Comparison of ENCODE assay signal across 18 mouse cellular contexts in the genomic region with DNA sequence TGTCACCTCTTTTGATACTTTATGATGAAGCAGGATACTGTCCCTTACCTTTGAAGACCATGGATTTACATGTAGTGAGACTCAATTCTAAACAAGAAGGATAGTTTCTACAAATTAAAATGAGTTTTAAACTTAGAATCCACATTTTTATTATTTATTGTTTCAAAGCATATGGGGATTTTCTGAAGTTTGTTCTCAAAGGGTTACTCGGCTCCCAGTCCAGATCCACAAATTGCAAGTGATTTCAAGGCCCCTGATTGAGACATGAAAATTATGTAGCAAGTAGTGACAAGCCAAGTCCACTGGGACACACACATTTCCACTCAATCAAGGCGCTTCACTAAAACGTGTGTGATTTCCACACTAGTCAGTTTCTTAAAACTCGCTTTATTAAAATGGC. TPM values are rescaled to one million over a fixed set of nuclear protein-coding genes. Genes with fewer than 3 reads are reported as not detected.
DNase-seq lines count a peak whose midpoint lies in the region; ATAC-seq and TF ChIP-seq lines count a peak whose summit lies in the region.
"Had no signal": no experiment of that assay in that cellular context is flagged by ENCODE, and none has a peak within 500 bp of the region (broad histone marks: within the 10 kb centered on the region; RNA-seq: fewer than 3 reads in every experiment).

TSS of gene Vmn2r1 (plus strand) at position 301 of the 400 bp plus-strand sequence.

- H3K4me2 ChIP-seq in embryonic facial prominence, embryonic 14.5 days (ENCODE audit: low read depth, low read length): no peak within 1 kb of the TSS
- H3K4me2 ChIP-seq in midbrain, embryonic 14.5 days (ENCODE audit: low read length): no peak within 1 kb of the TSS
- H3K4me2 ChIP-seq in midbrain, embryonic 11.5 days: no peak within 1 kb of the TSS
- H3K4me2 ChIP-seq: embryonic facial prominence, embryonic 13.5 days; forebrain, embryonic 12.5 days; forebrain, embryonic 15.5 days had no signal

- no peaks in the 10 kb centered on the region for H3K27me3 ChIP-seq in embryonic facial prominence, embryonic 14.5 days (replicated peaks; ENCODE audit: control insufficient read depth, insufficient read depth, low read length)
- H3K27me3 ChIP-seq in embryonic facial prominence, embryonic 10.5 days (replicated peaks; ENCODE audit: low read depth, poor library complexity, severe bottlenecking): no peaks in the 10 kb centered on the region
- H3K27me3 ChIP-seq in midbrain, embryonic 14.5 days (ENCODE audit: control insufficient read depth, insufficient read depth, low read length): no peaks in the 10 kb centered on the region
- no peaks in the 10 kb centered on the region; the same call in 1 of the 2 replicates for H3K27me3 ChIP-seq in midbrain, embryonic 11.5 days (ENCODE audit: control insufficient read depth, insufficient read depth, low read length)
- H3K27me3 ChIP-seq: embryonic facial prominence, embryonic 13.5 days; forebrain, embryonic 12.5 days; forebrain, embryonic 15.5 days had no signal

- no peaks in the 10 kb centered on the region for H3K9me3 ChIP-seq in embryonic facial prominence, embryonic 14.5 days (ENCODE audit: control insufficient read depth, low read length)
- no peaks in the 10 kb centered on the region for H3K9me3 ChIP-seq in embryonic facial prominence, embryonic 10.5 days
- H3K9me3 ChIP-seq in midbrain, embryonic 14.5 days (ENCODE audit: control insufficient read depth, low read length): no peaks in the 10 kb centered on the region
- H3K9me3 ChIP-seq in midbrain, embryonic 11.5 days (ENCODE audit: control insufficient read depth, low read length): no peaks in the 10 kb centered on the region
- H3K9me3 ChIP-seq: embryonic facial prominence, embryonic 13.5 days; forebrain, embryonic 12.5 days; forebrain, embryonic 15.5 days had no signal

- WGBS in embryonic facial prominence, embryonic 14.5 days: 67% methylated on average over 4 of the region's 4 CpGs
- WGBS in embryonic facial prominence, embryonic 10.5 days: 85% methylated on average over 4 of the region's 4 CpGs
- 76% methylated on average over 4 of the region's 4 CpGs for WGBS in midbrain, embryonic 14.5 days
- WGBS in midbrain, embryonic 11.5 days: 85% methylated on average over 4 of the region's 4 CpGs

- no peaks in the 10 kb centered on the region for H3K36me3 ChIP-seq in embryonic facial prominence, embryonic 14.5 days (ENCODE audit: control insufficient read depth, insufficient read depth, low read length)
- H3K36me3 ChIP-seq in embryonic facial prominence, embryonic 10.5 days (replicated peaks): no peaks in the 10 kb centered on the region
- H3K36me3 ChIP-seq in midbrain, embryonic 14.5 days (ENCODE audit: control insufficient read depth, insufficient read depth, low read length): no peaks in the 10 kb centered on the region
- H3K36me3 ChIP-seq in midbrain, embryonic 11.5 days (ENCODE audit: control insufficient read depth, insufficient read depth, low read length): no peaks in the 10 kb centered on the region
- H3K36me3 ChIP-seq: embryonic facial prominence, embryonic 13.5 days; forebrain, embryonic 12.5 days; forebrain, embryonic 15.5 days had no signal

- ATAC-seq in embryonic facial prominence, embryonic 14.5 days (ENCODE audit: low read depth): no peak
- ATAC-seq in midbrain, embryonic 14.5 days (ENCODE audit: low FRiP score, low TSS enrichment): no peak
- ATAC-seq in midbrain, embryonic 11.5 days (ENCODE audit: low FRiP score): no peak
- ATAC-seq: forebrain, embryonic 15.5 days; forebrain, postnatal 0 days had no signal

- no peaks in the 10 kb centered on the region for H3K4me1 ChIP-seq in embryonic facial prominence, embryonic 14.5 days (ENCODE audit: control insufficient read depth, insufficient read depth, low read length)
- H3K4me1 ChIP-seq in embryonic facial prominence, embryonic 10.5 days: no peaks in the 10 kb centered on the region
- no peaks in the 10 kb centered on the region for H3K4me1 ChIP-seq in midbrain, embryonic 14.5 days (ENCODE audit: control insufficient read depth, insufficient read depth, low read length)
- no peaks in the 10 kb centered on the region for H3K4me1 ChIP-seq in midbrain, embryonic 11.5 days (ENCODE audit: control insufficient read depth, insufficient read depth, low read length)
- H3K4me1 ChIP-seq: embryonic facial prominence, embryonic 13.5 days; forebrain, embryonic 12.5 days; forebrain, embryonic 15.5 days had no signal

- DNase-seq in embryonic facial prominence, embryonic 14.5 days (ENCODE audit: low spot score): peak; percentile 8
- DNase-seq in embryonic facial prominence, embryonic 10.5 days (ENCODE audit: low spot score): no peak
- peak; percentile 1 for DNase-seq in midbrain, embryonic 14.5 days
- no peak for DNase-seq in midbrain, embryonic 11.5 days (ENCODE audit: low spot score, missing footprints)
- peak; percentile 4 for DNase-seq in brain, embryonic 14.5 days (ENCODE audit: low read depth)
- no peak for DNase-seq in right cerebral cortex, postnatal 36 days (ENCODE audit: low spot score in 2 of 2)
- DNase-seq: adrenal gland, adult 8-10 months; adrenal gland, postnatal 25 days; cerebellum, adult 11-12 months; cerebellum, adult 2 months; cerebellum, adult 9-10 months; cerebellum, postnatal 10 days; cerebellum, postnatal 25 days; forebrain, postnatal 0 days had no signal

- no peak for TF ChIP-seq POLR2A in brain, embryonic 14.5 days (IDR thresholded peaks at IDR 0.05; ENCODE audit: borderline replicate concordance, extremely low read depth, insufficient read depth, insufficient read length, poor library complexity, severe bottlenecking)

- H3K27ac ChIP-seq in embryonic facial prominence, embryonic 14.5 days (replicated peaks; ENCODE audit: low read depth, low read length): no peak within 1 kb of the TSS
- H3K27ac ChIP-seq in embryonic facial prominence, embryonic 10.5 days (replicated peaks): no peak within 1 kb of the TSS
- H3K27ac ChIP-seq in midbrain, embryonic 14.5 days (replicated peaks; ENCODE audit: low read depth, low read length): no peak within 1 kb of the TSS
- no peak within 1 kb of the TSS for H3K27ac ChIP-seq in midbrain, embryonic 11.5 days (ENCODE audit: low read depth, low read length)
- H3K27ac ChIP-seq: embryonic facial prominence, embryonic 13.5 days; forebrain, embryonic 12.5 days; forebrain, embryonic 15.5 days had no signal

- H3K9ac ChIP-seq in embryonic facial prominence, embryonic 14.5 days (ENCODE audit: low read depth, low read length): no peak within 1 kb of the TSS
- no peak within 1 kb of the TSS for H3K9ac ChIP-seq in midbrain, embryonic 14.5 days (replicated peaks; ENCODE audit: low read length)
- H3K9ac ChIP-seq in midbrain, embryonic 11.5 days (ENCODE audit: low read length): no peak within 1 kb of the TSS
- H3K9ac ChIP-seq: embryonic facial prominence, embryonic 13.5 days; forebrain, embryonic 12.5 days; forebrain, embryonic 15.5 days; forebrain, postnatal 0 days had no signal

- H3K4me3 ChIP-seq in embryonic facial prominence, embryonic 14.5 days (ENCODE audit: low read depth, low read length): no peak within 1 kb of the TSS
- no peak within 1 kb of the TSS for H3K4me3 ChIP-seq in embryonic facial prominence, embryonic 10.5 days
- H3K4me3 ChIP-seq in midbrain, embryonic 14.5 days (replicated peaks; ENCODE audit: low read depth, low read length): no peak within 1 kb of the TSS
- no peak within 1 kb of the TSS for H3K4me3 ChIP-seq in midbrain, embryonic 11.5 days (ENCODE audit: low read depth, low read length)
- H3K4me3 ChIP-seq: embryonic facial prominence, embryonic 13.5 days; forebrain, embryonic 12.5 days; forebrain, embryonic 15.5 days had no signal

- TF ChIP-seq CTCF in brain, embryonic 14.5 days (IDR thresholded peaks at IDR 0.05; ENCODE audit: borderline replicate concordance, extremely low read depth, insufficient read depth, insufficient read length): no peak

RNA-seq across cellular contexts. Expression of gene Vmn2r1, which starts in this region (rescaled TPM):
- 0.07 and 0.14 TPM in 2 replicates for polyA plus RNA-seq in embryonic facial prominence, embryonic 14.5 days (2014; fragmentation: Nextera tagmentation; extraction: Ambion mirVana)
- 0.03 and 0.05 TPM in 2 replicates for polyA plus RNA-seq in embryonic facial prominence, embryonic 10.5 days (2016; fragmentation: Nextera tagmentation; extraction: Ambion mirVana)
- 0.08 and 0.16 TPM in 2 replicates for polyA plus RNA-seq in midbrain, embryonic 14.5 days (2014; fragmentation: Nextera tagmentation; extraction: Ambion mirVana)
- 0.06 TPM in 1 of 2 replicates, not detected in the other for polyA plus RNA-seq in midbrain, embryonic 11.5 days (2014; fragmentation: Nextera tagmentation; extraction: Ambion mirVana)
- polyA plus RNA-seq in brain, embryonic 14.5 days (2012; rRNA removed): 0.49 and 0.52 TPM in 2 replicates
- polyA plus RNA-seq: C2C12 had no signal

Comparison
In these comparisons a context has a peak if more than half of its experiments do, and no peak if none do; other contexts are left out.
1. Peak in DNase-seq in embryonic facial prominence, embryonic 14.5 days; RNA of the gene not detected or under 1 TPM.
2. Peak in DNase-seq in midbrain, embryonic 14.5 days; RNA of the gene not detected or under 1 TPM.
3. Peak in DNase-seq in brain, embryonic 14.5 days; RNA of the gene not detected or under 1 TPM.